Mouse (Mus musculus): Measurements from ENCODE around the gene Xrcc1. TPM values are rescaled to one million over a fixed set of nuclear protein-coding genes. Genes with fewer than 3 reads are reported as not detected.
A peak's percentile ranks its signal among the peaks of the same experiment; 100 is the strongest.

The Xrcc1 gene
- total RNA-seq (2014; rRNA removed) (44.6 and 51.8 TPM in 2 replicates), polyA plus RNA-seq (2015; fragmentation: Nextera tagmentation; extraction: Ambion mirVana) (41.9 and 43.3 TPM in 2 replicates)

- Histone ChIP-seq H3K4me3 (ENCODE audit: low read depth, low read length) (peak within 1 kb of the TSS; percentile 78), H3K4me1 (ENCODE audit: insufficient read depth, low read length) (peaks cover 8% of the 10 kb centered on the region; the same call in 1 of the 2 replicates), H3K9me3 (ENCODE audit: low read length) (no peaks in the 10 kb centered on the region), H3K9ac (replicated peaks; ENCODE audit: low read length, poor library complexity, severe bottlenecking) (peak within 1 kb of the TSS; percentile 74), H3K27me3 (ENCODE audit: insufficient read depth, low read length) (no peaks in the 10 kb centered on the region), H3K27ac (ENCODE audit: low read depth, low read length) (peak within 1 kb of the TSS; percentile 57; the same call in 1 of the 2 replicates), H3K4me2 (ENCODE audit: low read depth, low read length, poor library complexity, severe bottlenecking) (peak within 1 kb of the TSS; percentile 71), H3K36me3 (ENCODE audit: insufficient read depth, low read length) (no peaks in the 10 kb centered on the region)
- peak; percentile 2; the same call in 1 of the 2 replicates for ATAC-seq (ENCODE audit: low FRiP score)
- 40% methylated on average over 13 of the region's 13 CpGs for WGBS
- DNase-seq (ENCODE audit: low spot score), result no peak
- no peak for TF ChIP-seq CTCF (IDR thresholded peaks at IDR 0.05)
These were observed at the start of gene Xrcc1, which contains the start of gene Pinlyp for GRCm38 (mm10) chr7:24546068-24546614. Gene Xrcc1, plus strand, starts transcription at chr7:24546289. Gene Pinlyp, minus strand, starts transcription at chr7:24546118.

- ATAC-seq (ENCODE audit: low FRiP score), result peak; percentile 17; the same call in 1 of the 2 replicates
- H3K9me3 ChIP-seq (ENCODE audit: low read length), result no peaks in the 10 kb centered on the region
- no peak overlapping the region; the same call in 1 of the 2 replicates for H3K4me2 ChIP-seq (ENCODE audit: low read depth, low read length, poor library complexity, severe bottlenecking)
- H3K4me3 ChIP-seq (ENCODE audit: low read depth, low read length), result no peak overlapping the region
- WGBS, result 25% methylated on average over 41 of the region's 43 CpGs
- TF ChIP-seq CTCF (IDR thresholded peaks at IDR 0.05), result no peak
- no peak overlapping the region for H3K27ac ChIP-seq (ENCODE audit: low read depth, low read length)
- no peaks in the 10 kb centered on the region for H3K4me1 ChIP-seq (ENCODE audit: insufficient read depth, low read length)
- H3K36me3 ChIP-seq (ENCODE audit: insufficient read depth, low read length), result peaks cover 23% of the 10 kb centered on the region
- H3K9ac ChIP-seq (replicated peaks; ENCODE audit: low read length, poor library complexity, severe bottlenecking), result no peak overlapping the region
- DNase-seq (ENCODE audit: low spot score), result no peak
- no peaks in the 10 kb centered on the region for H3K27me3 ChIP-seq (ENCODE audit: insufficient read depth, low read length)
These were observed 46.1 kb upstream of the Xrcc1 start for GRCm38 (mm10) chr7:24499856-24500577.

- Histone ChIP-seq H3K4me2 (ENCODE audit: low read depth, low read length, poor library complexity, severe bottlenecking) (no peak overlapping the region), H3K9ac (replicated peaks; ENCODE audit: low read length, poor library complexity, severe bottlenecking) (no peak overlapping the region), H3K27me3 (ENCODE audit: insufficient read depth, low read length) (no peaks in the 10 kb centered on the region), H3K4me1 (ENCODE audit: insufficient read depth, low read length) (peaks cover 8% of the 10 kb centered on the region; the same call in 1 of the 2 replicates), H3K4me3 (ENCODE audit: low read depth, low read length) (no peak overlapping the region), H3K27ac (ENCODE audit: low read depth, low read length) (no peak overlapping the region), H3K9me3 (ENCODE audit: low read length) (no peaks in the 10 kb centered on the region), H3K36me3 (ENCODE audit: insufficient read depth, low read length) (peaks cover 23% of the 10 kb centered on the region)
- WGBS, result 41% methylated on average over 7 of the region's 7 CpGs
- ATAC-seq (ENCODE audit: low FRiP score), result no peak
- DNase-seq (ENCODE audit: low spot score), result peak; percentile 48
- TF ChIP-seq CTCF (IDR thresholded peaks at IDR 0.05), result peak; percentile 62
These were observed 45.2 kb upstream of the Xrcc1 start for GRCm38 (mm10) chr7:24500929-24501328.

GRCm38 (mm10) chr7:24501492-24501891 is 44.6 kb upstream of the Xrcc1 start:
- peaks cover 8% of the 10 kb centered on the region; the same call in 1 of the 2 replicates for H3K4me1 ChIP-seq (ENCODE audit: insufficient read depth, low read length)
- WGBS, result 60% methylated on average over 21 of the region's 21 CpGs
- no peaks in the 10 kb centered on the region for H3K27me3 ChIP-seq (ENCODE audit: insufficient read depth, low read length)
- no peaks in the 10 kb centered on the region for H3K9me3 ChIP-seq (ENCODE audit: low read length)
- peak; percentile 43 for TF ChIP-seq CTCF (IDR thresholded peaks at IDR 0.05)
- DNase-seq (ENCODE audit: low spot score), result no peak
- no peak overlapping the region for H3K27ac ChIP-seq (ENCODE audit: low read depth, low read length)
- H3K9ac ChIP-seq (replicated peaks; ENCODE audit: low read length, poor library complexity, severe bottlenecking), result no peak overlapping the region
- peaks cover 23% of the 10 kb centered on the region for H3K36me3 ChIP-seq (ENCODE audit: insufficient read depth, low read length)
- no peak overlapping the region for H3K4me2 ChIP-seq (ENCODE audit: low read depth, low read length, poor library complexity, severe bottlenecking)
- no peak for ATAC-seq (ENCODE audit: low FRiP score)
- no peak overlapping the region for H3K4me3 ChIP-seq (ENCODE audit: low read depth, low read length)

GRCm38 (mm10) chr7:24504004-24504403 is 42.1 kb upstream of the Xrcc1 start:
- H3K4me3 ChIP-seq (ENCODE audit: low read depth, low read length), result no peak overlapping the region
- no peaks in the 10 kb centered on the region for H3K27me3 ChIP-seq (ENCODE audit: insufficient read depth, low read length)
- DNase-seq (ENCODE audit: low spot score), result no peak
- no peak overlapping the region for H3K9ac ChIP-seq (replicated peaks; ENCODE audit: low read length, poor library complexity, severe bottlenecking)
- H3K4me2 ChIP-seq (ENCODE audit: low read depth, low read length, poor library complexity, severe bottlenecking), result no peak overlapping the region
- peaks cover 23% of the 10 kb centered on the region for H3K36me3 ChIP-seq (ENCODE audit: insufficient read depth, low read length)
- 0 out of 2 replicates have a peak overlapping the region, but pooled peaks have one; percentile 51 for H3K27ac ChIP-seq (ENCODE audit: low read depth, low read length)
- no peaks in the 10 kb centered on the region for H3K9me3 ChIP-seq (ENCODE audit: low read length)
- ATAC-seq (ENCODE audit: low FRiP score), result no peak
- 25% methylated on average over 9 of the region's 10 CpGs for WGBS
- H3K4me1 ChIP-seq (ENCODE audit: insufficient read depth, low read length), result peaks cover 14% of the 10 kb centered on the region
- TF ChIP-seq CTCF (IDR thresholded peaks at IDR 0.05), result no peak

- H3K9ac ChIP-seq (replicated peaks; ENCODE audit: low read length, poor library complexity, severe bottlenecking), result peak overlapping the region; percentile 93; the same call in 1 of the 2 replicates
- H3K9me3 ChIP-seq (ENCODE audit: low read length), result no peaks in the 10 kb centered on the region
- no peak for ATAC-seq (ENCODE audit: low FRiP score)
- H3K4me3 ChIP-seq (ENCODE audit: low read depth, low read length), result no peak overlapping the region
- H3K27ac ChIP-seq (ENCODE audit: low read depth, low read length), result peak overlapping the region; percentile 99; the same call in 1 of the 2 replicates
- no peak for DNase-seq (ENCODE audit: low spot score)
- no peaks in the 10 kb centered on the region for H3K27me3 ChIP-seq (ENCODE audit: insufficient read depth, low read length)
- peaks cover 14% of the 10 kb centered on the region for H3K4me1 ChIP-seq (ENCODE audit: insufficient read depth, low read length)
- no peak for TF ChIP-seq CTCF (IDR thresholded peaks at IDR 0.05)
- H3K36me3 ChIP-seq (ENCODE audit: insufficient read depth, low read length), result peaks cover 19% of the 10 kb centered on the region
- no peak overlapping the region for H3K4me2 ChIP-seq (ENCODE audit: low read depth, low read length, poor library complexity, severe bottlenecking)
- 36% methylated on average over 4 of the region's 4 CpGs for WGBS
These were observed 41.2 kb upstream of the Xrcc1 start for GRCm38 (mm10) chr7:24504868-24505267.
